Mouse (Mus musculus) gastrocnemius, postnatal 36 days (tissue): Measurements from ENCODE around the gene Topaz1. TPM values are rescaled to one million over a fixed set of nuclear protein-coding genes. Genes with fewer than 3 reads are reported as not detected.
A peak's percentile ranks its signal among the peaks of the same experiment; 100 is the strongest.

ENCODE experiments used
- DNase-seq, 2 experiments: peaks; one replicate each; pipeline ENCODE4 v3.0.0; 2022
- intact Hi-C: fragments of 180-260 bp; cut with DNase I; formaldehyde crosslinking; loops from one replicate; pipeline ENCODE4 v1.15.1; 2025
- long read RNA-seq, 2 experiments: library from polyadenylated mRNA; stranded (forward); transcript quantifications; one replicate each; pipeline ENCODE4 v2.0.0; 2021
- total RNA-seq, 2 experiments: library from RNA; stranded (reverse); gene quantifications; 2 replicates each; pipeline ENCODE4 v1.2.3; 2021

The Topaz1 gene
- not detected for total RNA-seq
- long read RNA-seq, experiment 1: 0 reads
- long read RNA-seq, experiment 2: 0 reads

DNA sequence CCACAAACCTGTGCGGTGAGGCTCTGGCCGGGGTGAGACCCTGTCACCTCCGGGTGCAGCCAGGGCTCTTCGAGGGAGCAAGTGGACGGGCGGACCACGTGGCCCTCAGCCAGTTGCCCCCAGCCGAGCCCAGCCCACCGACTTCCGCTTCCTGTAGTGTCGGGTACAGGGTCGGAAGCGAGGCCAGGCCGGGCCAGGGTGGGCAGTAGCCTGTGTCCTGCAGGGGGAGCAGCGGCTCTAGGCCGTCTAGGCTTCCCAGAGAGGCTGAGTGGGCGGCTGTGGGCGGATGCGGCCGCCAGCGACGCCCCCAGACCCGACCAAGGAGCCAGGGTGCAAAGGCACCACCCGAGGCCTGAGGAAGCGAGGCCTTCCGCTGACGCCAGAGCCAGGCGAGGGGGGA is at the start of gene Topaz1:
Topaz1 (plus strand) TSS at position 287 of the 400 bp plus-strand sequence.
- DNase-seq: no peak
- intact Hi-C loops: no loop called here

DNA sequence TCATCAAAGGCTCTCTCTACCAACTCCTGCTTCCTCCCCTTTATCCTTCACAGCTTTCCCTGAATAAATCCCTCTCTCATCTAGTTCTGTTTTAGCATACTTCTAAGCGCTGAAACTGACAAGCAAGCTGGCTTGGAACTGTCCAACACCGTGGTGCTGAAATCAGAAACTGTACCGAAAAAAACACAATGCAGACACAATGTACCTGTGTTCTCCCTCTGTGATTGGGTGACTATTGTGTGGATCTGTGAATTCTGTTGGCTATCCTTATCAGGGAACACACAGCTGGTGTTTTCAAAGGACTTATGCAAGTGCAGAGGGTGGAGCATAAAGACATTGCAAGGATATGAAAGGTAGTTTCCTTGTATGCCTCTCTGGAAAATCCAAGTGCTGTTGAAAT is 45.3 kb upstream of the Topaz1 start:
- no peak for DNase-seq
- intact Hi-C loops: no loop called here

GRCm38 (mm10) chr9:122713836-122714235 is 33.3 kb upstream of the Topaz1 start:
- no peak for DNase-seq
- intact Hi-C loops: no loop called here

DNA sequence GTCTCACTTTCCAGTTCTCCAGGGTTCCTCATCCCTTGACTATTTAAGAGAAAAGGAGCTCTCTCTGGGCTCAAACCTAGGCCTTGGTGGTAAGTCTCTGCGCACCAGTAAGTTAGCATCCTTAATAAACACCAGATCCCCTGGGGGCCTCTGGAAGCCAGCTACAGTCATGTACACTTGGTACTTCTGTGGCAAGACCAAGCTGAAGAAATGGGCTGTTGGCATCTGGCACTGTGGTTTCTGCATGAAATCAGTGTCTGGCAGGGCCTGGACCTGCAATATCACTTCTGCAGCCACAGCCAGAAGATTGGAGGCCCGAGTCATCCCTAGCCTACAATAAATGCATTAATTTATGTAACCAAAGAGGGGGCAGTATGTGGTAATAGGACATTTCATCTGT is 32.1 kb upstream of the Topaz1 start:
- no peak for DNase-seq
- intact Hi-C loops: no loop called here

GRCm38 (mm10) chr9:122716131-122716921 is 30.8 kb upstream of the Topaz1 start:
- no peak for DNase-seq
- intact Hi-C loops: no loop called here

- DNase-seq: no peak
- intact Hi-C loops: no loop called here
Observed at GRCm38 (mm10) chr9:122722296-122722695, 24.9 kb upstream of the Topaz1 start.

DNA sequence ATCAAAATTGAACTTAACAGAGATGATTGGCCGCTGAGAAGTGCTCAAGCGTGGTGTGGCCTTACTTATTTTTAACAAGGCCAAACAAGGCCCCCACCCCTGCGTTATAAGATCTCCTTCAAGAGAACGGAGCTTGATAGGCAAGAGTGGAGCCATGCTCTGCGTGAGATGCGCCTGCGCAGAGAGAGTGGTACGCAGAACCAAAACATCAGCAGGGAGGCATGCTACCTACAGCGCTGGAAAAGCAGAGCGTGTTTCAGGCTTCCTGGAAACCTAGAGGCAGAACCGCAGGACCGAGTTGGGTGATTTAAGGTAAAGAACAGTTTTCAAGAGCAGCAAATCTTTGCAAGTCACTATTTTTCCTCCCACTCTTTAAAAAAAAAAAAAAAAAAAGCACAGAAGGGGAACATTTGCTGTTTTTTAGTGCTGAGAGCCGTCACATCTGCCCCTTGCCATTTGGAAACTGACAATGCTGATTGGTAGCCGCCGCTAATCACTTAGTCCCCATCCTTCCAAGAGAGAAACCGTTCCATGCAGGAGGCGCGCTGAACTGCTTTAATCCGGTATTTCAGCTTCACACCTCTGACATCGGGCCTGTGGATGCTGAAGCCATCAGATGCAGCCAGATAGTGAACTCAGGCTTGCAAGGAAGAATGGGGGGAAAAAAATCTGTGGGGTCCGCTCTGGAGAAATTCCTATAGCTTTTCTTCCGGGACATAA is 21.9 kb upstream of the Topaz1 start:
- no peak for DNase-seq
- intact Hi-C loops: loop anchor here (5.0 kb wide), 1 partner anchor 108 kb away; no protein-coding TSS in a partner anchor

DNA sequence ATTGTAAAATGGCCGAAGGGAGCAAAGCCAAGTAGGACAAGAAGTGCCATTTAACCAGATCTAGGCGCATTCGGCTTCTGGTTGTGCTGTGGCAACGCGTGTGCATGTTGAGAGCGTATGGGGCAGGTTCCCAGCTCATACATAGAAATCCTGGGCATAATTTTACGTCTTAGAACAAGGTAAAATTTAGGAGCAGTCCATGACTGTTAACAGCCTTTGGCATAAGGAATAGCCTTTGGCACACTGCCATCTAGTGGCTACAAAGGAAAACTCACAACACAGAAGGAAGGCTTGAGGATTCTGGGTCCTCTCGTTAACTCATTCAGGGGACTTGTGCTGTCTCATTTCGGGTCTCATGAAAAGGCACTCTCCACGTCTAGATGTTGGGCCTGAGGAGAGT is 17.6 kb upstream of the Topaz1 start:
- intact Hi-C loops: loop anchor here (5.0 kb wide), 1 partner anchor 112 kb away; no protein-coding TSS in a partner anchor
- no peak for DNase-seq

DNA sequence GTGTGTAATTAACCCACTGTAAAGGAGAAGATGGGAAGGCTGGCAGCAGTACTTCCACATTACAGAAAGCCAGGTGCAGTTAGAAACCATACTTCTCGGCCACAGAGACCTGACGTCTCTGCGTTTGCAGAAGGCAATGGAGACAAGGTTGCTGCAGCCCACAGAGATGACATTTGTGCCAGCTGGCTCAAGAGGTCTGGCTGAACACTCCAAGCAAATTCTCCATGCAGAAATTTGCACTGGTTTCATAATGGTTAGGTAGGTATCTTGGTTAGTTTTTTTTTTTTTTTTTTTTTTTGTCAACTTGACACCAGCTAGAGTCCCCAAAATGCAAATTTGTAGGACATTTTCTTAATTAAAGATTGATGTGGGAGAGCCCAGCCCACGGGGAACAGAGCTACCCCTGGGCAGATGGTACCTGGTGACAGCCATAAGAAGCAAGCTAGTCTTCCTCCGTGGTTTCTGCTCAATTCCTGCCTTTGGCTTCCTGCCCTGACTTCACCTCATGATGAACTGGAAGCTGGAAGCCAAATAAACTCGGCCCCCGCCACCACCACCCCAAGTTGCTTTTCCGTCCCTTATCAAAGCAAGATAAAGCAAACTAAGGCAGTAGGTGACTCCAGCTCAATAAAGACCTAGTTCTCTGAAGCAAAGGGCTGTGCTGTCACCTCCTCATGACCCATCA is 14.9 kb upstream of the Topaz1 start:
- no peak for DNase-seq
- intact Hi-C loops: no loop called here

DNA sequence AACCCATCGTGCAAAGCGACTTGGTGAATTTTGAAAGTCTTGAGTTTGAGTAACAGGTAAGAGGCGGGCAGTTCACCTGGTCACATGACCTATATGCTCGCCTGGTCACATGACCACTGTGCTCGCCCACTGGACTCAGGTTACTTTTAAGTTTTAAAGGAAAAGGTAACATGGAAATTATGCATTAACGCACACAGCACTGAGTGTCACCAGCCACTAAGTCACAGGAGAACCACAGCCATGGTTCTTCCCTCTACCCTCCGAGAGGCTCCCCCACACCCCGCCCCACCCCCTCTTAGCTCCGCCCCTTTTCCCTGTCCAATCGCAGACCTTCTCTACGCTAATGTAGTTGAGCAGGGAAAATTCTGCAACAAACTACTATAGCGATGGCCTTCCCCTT is 13.9 kb upstream of the Topaz1 start:
- no peak for DNase-seq
- intact Hi-C loops: no loop called here

DNA sequence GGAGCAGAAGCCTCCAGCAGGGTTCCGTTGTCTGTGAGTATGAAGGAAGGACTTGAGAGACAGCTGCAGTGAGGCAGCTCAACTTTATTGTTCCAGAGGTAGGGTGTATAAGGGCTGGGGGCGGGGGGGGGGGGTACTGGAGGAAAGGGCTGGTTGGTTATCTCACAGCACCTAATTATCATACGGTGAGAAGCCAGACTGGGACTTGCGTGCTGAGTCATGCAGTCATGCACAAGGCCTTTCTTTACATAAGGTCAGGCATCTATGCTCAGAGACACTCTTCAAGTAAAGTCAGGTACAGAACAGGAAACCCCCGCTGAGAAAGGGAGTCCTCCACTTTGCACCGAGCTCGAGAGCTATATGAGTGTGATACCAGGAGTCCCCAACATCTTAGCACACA is 12.2 kb upstream of the Topaz1 start:
- intact Hi-C loops: loop anchor here (5.0 kb wide), 1 partner anchor 517 kb away; no protein-coding TSS in a partner anchor
- no peak for DNase-seq

GRCm38 (mm10) chr9:122736001-122736400 is 11.1 kb upstream of the Topaz1 start:
- intact Hi-C loops: loop anchor here (5.0 kb wide), 1 partner anchor 516 kb away; no protein-coding TSS in a partner anchor
- no peak for DNase-seq

- intact Hi-C loops: loop anchor here (5.0 kb wide), 1 partner anchor 516 kb away; no protein-coding TSS in a partner anchor
- DNase-seq: peak in 1 of 2 experiments; percentile 11
Observed at GRCm38 (mm10) chr9:122736742-122737141, 10.4 kb upstream of the Topaz1 start.

DNA sequence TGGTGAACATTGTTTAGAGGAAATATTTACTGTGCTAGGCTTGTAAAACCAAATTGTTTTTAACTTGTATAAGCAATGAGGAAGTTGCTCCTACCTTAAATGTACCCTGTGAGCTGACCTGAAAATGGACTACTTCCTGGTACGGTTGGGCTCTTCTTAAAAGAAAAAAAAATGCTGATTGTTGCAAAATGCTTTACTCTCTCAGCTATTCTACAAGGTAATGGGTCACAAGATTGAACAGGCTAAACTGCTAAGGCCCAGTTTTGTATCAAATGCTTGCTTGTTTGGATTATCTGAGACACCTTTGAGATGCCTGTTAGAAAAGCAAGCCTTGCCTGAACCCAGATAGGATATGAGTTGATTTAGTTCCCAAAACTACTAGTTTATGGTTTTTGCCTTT is 1.3 kb upstream of the Topaz1 start:
- DNase-seq: no peak
- intact Hi-C loops: no loop called here

- DNase-seq: no peak
- intact Hi-C loops: no loop called here
Observed at GRCm38 (mm10) chr9:122757614-122758013, 10.5 kb downstream of the Topaz1 start.

DNA sequence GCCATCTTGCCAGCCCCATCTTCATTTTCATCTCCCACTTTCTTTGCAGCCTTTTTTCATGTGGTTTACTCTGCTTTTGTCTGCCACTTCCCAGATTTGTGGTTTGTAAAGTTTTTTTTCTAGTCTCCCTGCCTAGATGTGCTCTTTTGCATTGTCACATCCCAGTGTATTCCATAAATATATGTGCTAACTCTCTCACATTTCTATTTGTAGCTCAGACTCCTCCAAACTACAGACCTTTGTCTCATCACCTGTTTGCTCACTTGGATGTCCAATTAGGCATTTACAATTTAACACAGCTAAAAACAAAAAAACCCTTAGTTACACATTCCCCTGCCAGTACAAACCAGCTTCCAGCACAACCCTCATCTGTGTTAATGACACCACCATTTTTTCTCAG is 13.0 kb downstream of the Topaz1 start:
- DNase-seq: no peak
- intact Hi-C loops: no loop called here

- intact Hi-C loops: no loop called here
- no peak for DNase-seq
Observed at GRCm38 (mm10) chr9:122785231-122785630, 38.1 kb downstream of the Topaz1 start.

- intact Hi-C loops: no loop called here
- no peak for DNase-seq
Observed at GRCm38 (mm10) chr9:122786534-122786933, 39.4 kb downstream of the Topaz1 start.

- intact Hi-C loops: no loop called here
- DNase-seq: peak; percentile 87 to 88
Observed at GRCm38 (mm10) chr9:122805053-122805844, 58.1 kb downstream of the Topaz1 start, which contains the start of gene Tcaim. Gene Tcaim, plus strand, starts transcription at chr9:122805539.

DNA sequence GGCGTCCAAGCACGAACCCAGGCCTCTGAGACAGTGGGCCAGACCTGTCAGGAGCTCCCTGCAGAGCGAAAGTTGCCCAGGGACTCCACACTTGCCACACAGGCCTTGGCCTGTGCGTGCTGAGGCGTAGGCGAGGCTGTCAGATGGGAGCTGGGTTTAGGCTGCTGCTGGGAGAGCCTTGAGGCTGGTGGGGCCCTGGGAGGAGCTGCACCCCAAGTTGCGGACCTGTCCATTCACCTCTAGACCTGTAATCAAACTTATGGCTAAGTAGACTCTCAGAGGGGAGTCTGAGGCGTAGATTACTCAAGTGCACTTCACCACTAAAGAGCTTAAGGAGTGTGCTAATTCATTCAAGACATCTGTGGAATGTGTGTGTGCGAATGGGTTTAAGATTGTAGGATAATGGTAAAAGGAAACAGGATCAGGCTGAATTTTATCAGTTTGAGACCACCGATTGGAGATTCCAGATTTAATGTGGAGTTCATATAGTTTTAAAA is 58.7 kb downstream of the Topaz1 start:
- intact Hi-C loops: no loop called here
- DNase-seq: no peak
